Mouse (Mus musculus): ENCODE results near the gene Cetn4. TPM values are rescaled to one million over a fixed set of nuclear protein-coding genes. Genes with fewer than 3 reads are reported as not detected.

Gene Cetn4
- polyA plus RNA-seq, 1 experiment from 2014 or later, result 1.1 TPM

DNA sequence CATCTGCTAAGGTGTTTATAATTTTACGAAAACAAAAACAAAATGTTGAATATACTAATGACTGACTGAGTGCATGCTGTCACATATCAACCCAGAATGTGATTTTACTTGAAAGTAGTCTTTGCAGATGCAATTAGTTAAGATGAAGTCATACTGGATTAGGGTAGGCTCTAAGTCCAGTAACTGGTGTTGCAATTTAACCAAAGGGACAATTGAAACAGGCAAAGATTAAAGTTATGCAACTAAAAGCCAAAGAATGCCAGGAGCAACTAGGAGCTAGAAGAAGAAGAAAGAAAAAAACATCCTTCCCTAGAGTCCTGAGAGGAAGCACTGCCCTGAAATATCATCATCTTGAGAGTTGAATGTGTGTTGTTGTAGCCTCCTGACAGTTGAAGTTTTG is 3.7 kb upstream of the Cetn4 start:
- 89% methylated on average over 1 of the region's 1 CpGs for WGBS (ENCODE audit: insufficient replicate concordance)
- Histone ChIP-seq H3K27ac (ENCODE audit: low read depth, low read length) (no peak overlapping the region), H3K4me3 (ENCODE audit: low read depth, low read length) (no peak overlapping the region), H3K9me3 (replicated peaks; ENCODE audit: control insufficient read depth, low read length) (no peaks in the 10 kb centered on the region), H3K36me3 (ENCODE audit: control insufficient read depth, insufficient read depth, low read length) (peaks cover 2% of the 10 kb centered on the region), H3K9ac (ENCODE audit: low read depth, low read length) (no peak overlapping the region), H3K4me2 (no peak overlapping the region), H3K27me3 (ENCODE audit: control insufficient read depth, insufficient read depth, low read length) (no peaks in the 10 kb centered on the region), H3K4me1 (ENCODE audit: control insufficient read depth, insufficient read depth, low read length) (no peaks in the 10 kb centered on the region; the same call in 1 of the 2 replicates)
- no peak for ATAC-seq (replicated peaks; ENCODE audit: insufficient number of reproducible peaks, low FRiP score, low TSS enrichment)

DNA sequence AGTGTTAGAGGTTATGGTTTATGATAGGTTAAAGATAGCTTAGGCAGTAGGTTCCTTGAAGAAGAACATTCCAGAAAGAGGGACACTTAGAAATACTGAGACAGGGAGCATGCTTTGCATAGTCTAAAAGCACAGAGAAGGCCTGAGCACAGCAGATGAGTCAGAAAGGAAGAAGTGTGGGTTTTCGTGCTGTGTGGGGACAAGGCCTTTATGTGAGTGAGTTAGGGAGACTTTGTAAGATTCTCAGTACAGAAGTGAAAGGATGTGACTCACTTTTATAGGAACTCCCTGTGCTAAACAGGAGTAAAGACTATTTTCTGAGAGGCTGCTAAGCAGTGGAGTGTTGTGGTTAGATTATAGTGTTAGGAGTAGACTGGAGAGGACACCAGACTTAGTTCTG is 863 bp upstream of the Cetn4 start:
- no peak overlapping the region for H3K27ac ChIP-seq (ENCODE audit: low read depth, low read length)
- no peaks in the 10 kb centered on the region for H3K27me3 ChIP-seq (ENCODE audit: control insufficient read depth, insufficient read depth, low read length)
- 35% methylated on average over 1 of the region's 1 CpGs for WGBS (ENCODE audit: insufficient replicate concordance)
- no peaks in the 10 kb centered on the region; the same call in 1 of the 2 replicates for H3K4me1 ChIP-seq (ENCODE audit: control insufficient read depth, insufficient read depth, low read length)
- peak overlapping the region; percentile 77 for H3K4me3 ChIP-seq (ENCODE audit: low read depth, low read length)
- H3K4me2 ChIP-seq, result peak overlapping the region; percentile 82
- 0 out of 2 replicates have a peak overlapping the region, but pooled peaks have one; percentile 23 for H3K9ac ChIP-seq (ENCODE audit: low read depth, low read length)
- no peaks in the 10 kb centered on the region for H3K9me3 ChIP-seq (replicated peaks; ENCODE audit: control insufficient read depth, low read length)
- no peak for ATAC-seq (replicated peaks; ENCODE audit: insufficient number of reproducible peaks, low FRiP score, low TSS enrichment)
- H3K36me3 ChIP-seq (ENCODE audit: control insufficient read depth, insufficient read depth, low read length), result no peaks in the 10 kb centered on the region

DNA sequence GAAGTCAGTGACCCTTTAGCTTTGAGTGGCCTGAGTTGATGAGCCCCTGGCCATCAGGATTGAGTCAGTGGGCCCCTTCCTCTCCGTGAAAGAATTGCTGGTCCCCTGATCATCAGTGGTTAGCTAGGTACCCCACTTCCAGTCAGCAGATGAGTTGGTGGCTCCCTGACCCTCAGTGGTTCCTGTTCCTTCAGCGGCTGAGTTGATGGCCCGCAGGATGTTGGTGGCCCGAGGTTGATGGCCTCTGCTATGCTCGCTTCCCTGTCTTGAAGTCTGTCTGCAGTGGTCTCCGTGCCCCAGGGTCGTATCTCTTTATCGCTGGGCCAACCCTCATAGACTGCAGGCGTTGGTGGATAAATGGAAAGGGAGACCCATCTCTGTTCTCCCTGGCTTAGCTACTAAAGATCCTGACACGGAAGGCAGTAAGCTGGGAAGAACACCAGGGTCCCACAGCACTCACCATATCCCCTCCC is 575 bp downstream of the Cetn4 start:
- no peaks in the 10 kb centered on the region for H3K9me3 ChIP-seq (replicated peaks; ENCODE audit: control insufficient read depth, low read length)
- peak overlapping the region; percentile 77 for H3K4me3 ChIP-seq (ENCODE audit: low read depth, low read length)
- H3K4me1 ChIP-seq (ENCODE audit: control insufficient read depth, insufficient read depth, low read length), result no peaks in the 10 kb centered on the region; the same call in 1 of the 2 replicates
- no peaks in the 10 kb centered on the region for H3K27me3 ChIP-seq (ENCODE audit: control insufficient read depth, insufficient read depth, low read length)
- H3K36me3 ChIP-seq (ENCODE audit: control insufficient read depth, insufficient read depth, low read length), result no peaks in the 10 kb centered on the region
- H3K9ac ChIP-seq (ENCODE audit: low read depth, low read length), result peak overlapping the region; percentile 90
- H3K4me2 ChIP-seq, result peak overlapping the region; percentile 82
- H3K27ac ChIP-seq (ENCODE audit: low read depth, low read length), result peak overlapping the region; percentile 15; the same call in 1 of the 2 replicates
- 4% methylated on average over 10 of the region's 10 CpGs for WGBS (ENCODE audit: insufficient replicate concordance)
- ATAC-seq (replicated peaks; ENCODE audit: insufficient number of reproducible peaks, low FRiP score, low TSS enrichment), result peak; percentile 58

DNA sequence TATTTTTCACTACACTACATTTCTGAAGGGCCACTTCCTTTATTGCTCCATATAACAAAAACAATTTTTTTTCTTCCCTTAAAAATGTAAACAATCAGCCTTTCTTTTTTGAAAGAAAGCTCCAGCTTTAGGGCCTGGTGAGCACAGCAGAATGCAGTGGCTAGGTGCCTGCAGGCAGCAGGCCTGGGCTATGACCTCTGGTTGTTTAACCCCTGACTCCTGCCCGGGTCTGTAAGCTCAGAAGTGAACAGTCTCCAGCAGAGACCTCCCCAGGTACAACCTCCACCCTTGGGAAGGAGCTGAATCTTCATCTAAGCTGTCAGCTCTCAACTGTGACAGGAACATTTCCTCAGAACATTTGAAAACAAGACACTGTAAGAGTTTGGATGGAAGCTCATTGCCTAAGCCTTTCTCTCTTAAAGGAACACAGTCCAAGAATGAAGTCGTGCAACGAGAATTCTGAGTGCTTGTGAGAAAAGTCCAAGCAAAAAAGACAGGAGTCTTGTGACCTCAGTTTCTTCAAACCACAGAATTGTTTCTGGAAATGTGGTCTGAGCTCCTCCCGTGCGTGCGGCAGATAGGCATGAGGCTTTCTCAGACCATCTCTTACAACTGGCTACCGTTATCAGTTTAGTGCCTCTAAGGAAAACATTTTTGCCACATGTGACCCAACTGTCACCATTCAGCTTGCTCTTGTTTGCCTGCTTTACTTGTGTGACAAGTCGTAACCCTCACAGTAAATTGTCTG is 8.9 kb downstream of the Cetn4 start:
- Histone ChIP-seq H3K9me3 (replicated peaks; ENCODE audit: control insufficient read depth, low read length) (no peaks in the 10 kb centered on the region), H3K27ac (ENCODE audit: low read depth, low read length) (no peak overlapping the region), H3K4me3 (ENCODE audit: low read depth, low read length) (no peak overlapping the region), H3K36me3 (ENCODE audit: control insufficient read depth, insufficient read depth, low read length) (no peaks in the 10 kb centered on the region), H3K27me3 (ENCODE audit: control insufficient read depth, insufficient read depth, low read length) (no peaks in the 10 kb centered on the region), H3K9ac (ENCODE audit: low read depth, low read length) (no peak overlapping the region), H3K4me2 (no peak overlapping the region), H3K4me1 (ENCODE audit: control insufficient read depth, insufficient read depth, low read length) (no peaks in the 10 kb centered on the region)
- WGBS (ENCODE audit: insufficient replicate concordance), result 43% methylated on average over 8 of the region's 8 CpGs
- ATAC-seq (replicated peaks; ENCODE audit: insufficient number of reproducible peaks, low FRiP score, low TSS enrichment), result no peak

DNA sequence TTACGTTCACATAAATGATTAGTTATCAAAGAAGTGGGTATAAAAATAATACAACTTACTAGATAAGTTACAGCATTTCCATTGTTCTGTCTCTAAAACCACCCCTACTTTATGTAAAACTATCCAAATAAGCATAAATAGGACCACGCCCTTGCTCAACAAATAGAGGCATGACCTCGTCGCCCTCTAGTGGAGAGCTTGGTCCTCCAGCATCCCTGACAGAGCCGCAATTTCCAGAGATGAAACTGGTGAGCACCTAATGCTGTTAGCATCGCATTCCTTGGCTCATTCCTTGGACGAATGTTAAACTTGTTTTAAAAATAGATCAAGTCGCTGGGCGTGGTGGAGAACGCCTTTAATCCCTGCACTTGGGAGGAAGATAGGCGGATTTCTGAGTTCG is 9.8 kb downstream of the Cetn4 start:
- no peak for ATAC-seq (replicated peaks; ENCODE audit: insufficient number of reproducible peaks, low FRiP score, low TSS enrichment)
- Histone ChIP-seq H3K27me3 (ENCODE audit: control insufficient read depth, insufficient read depth, low read length) (no peaks in the 10 kb centered on the region), H3K4me1 (ENCODE audit: control insufficient read depth, insufficient read depth, low read length) (no peaks in the 10 kb centered on the region), H3K4me2 (no peak overlapping the region), H3K27ac (ENCODE audit: low read depth, low read length) (no peak overlapping the region), H3K9me3 (replicated peaks; ENCODE audit: control insufficient read depth, low read length) (no peaks in the 10 kb centered on the region), H3K4me3 (ENCODE audit: low read depth, low read length) (no peak overlapping the region), H3K36me3 (ENCODE audit: control insufficient read depth, insufficient read depth, low read length) (no peaks in the 10 kb centered on the region), H3K9ac (ENCODE audit: low read depth, low read length) (no peak overlapping the region)
- 33% methylated on average over 12 of the region's 12 CpGs for WGBS (ENCODE audit: insufficient replicate concordance)

DNA sequence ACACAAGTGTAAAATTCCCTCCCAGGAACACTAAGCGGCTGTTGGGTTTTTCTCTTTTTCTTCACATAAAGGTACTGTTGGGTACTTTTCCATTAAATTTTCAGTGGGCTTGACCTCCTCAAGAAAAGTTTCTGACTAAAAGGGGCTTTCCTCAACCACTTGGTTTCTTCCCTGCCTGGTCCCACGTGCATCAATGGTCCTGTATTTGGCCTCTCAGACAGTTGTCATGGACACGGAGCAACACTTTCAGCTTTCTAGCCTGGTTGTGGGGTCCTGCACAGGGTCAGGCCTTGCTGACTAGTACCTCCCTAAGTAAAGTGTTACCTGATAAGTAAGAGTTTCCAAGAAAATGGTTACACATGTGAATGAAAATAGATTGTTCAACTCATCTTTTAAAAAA is 13.0 kb downstream of the Cetn4 start:
- ATAC-seq (replicated peaks; ENCODE audit: insufficient number of reproducible peaks, low FRiP score, low TSS enrichment), result no peak
- no peak overlapping the region for H3K4me3 ChIP-seq (ENCODE audit: low read depth, low read length)
- no peak overlapping the region for H3K27ac ChIP-seq (ENCODE audit: low read depth, low read length)
- H3K9me3 ChIP-seq (replicated peaks; ENCODE audit: control insufficient read depth, low read length), result no peaks in the 10 kb centered on the region
- no peak overlapping the region for H3K9ac ChIP-seq (ENCODE audit: low read depth, low read length)
- no peaks in the 10 kb centered on the region for H3K4me1 ChIP-seq (ENCODE audit: control insufficient read depth, insufficient read depth, low read length)
- H3K27me3 ChIP-seq (ENCODE audit: control insufficient read depth, insufficient read depth, low read length), result no peaks in the 10 kb centered on the region
- WGBS (ENCODE audit: insufficient replicate concordance), result 67% methylated on average over 3 of the region's 3 CpGs
- H3K36me3 ChIP-seq (ENCODE audit: control insufficient read depth, insufficient read depth, low read length), result no peaks in the 10 kb centered on the region
- H3K4me2 ChIP-seq, result no peak overlapping the region

DNA sequence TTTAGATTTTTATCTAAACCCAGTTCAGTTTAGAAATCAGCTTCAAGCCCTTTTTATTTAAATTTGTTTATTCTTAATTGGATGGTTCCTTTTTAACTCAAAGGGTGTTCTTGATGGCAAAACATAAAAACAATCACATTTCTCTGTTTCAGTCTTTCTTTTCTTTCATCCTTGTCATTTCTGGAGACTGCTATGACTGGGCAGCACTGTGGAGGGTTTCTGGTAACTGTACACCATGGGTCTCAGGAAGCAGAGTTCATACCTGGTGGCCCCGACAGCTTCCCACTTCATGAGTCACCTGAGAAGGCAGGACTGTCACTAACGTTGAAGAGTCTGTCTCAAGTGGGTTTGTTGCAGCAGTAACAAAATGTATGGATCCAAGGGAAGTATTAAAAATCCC is 19.9 kb downstream of the Cetn4 start:
- Histone ChIP-seq H3K27ac (ENCODE audit: low read depth, low read length) (no peak overlapping the region), H3K9ac (ENCODE audit: low read depth, low read length) (no peak overlapping the region), H3K4me3 (ENCODE audit: low read depth, low read length) (no peak overlapping the region), H3K4me2 (no peak overlapping the region), H3K9me3 (replicated peaks; ENCODE audit: control insufficient read depth, low read length) (no peaks in the 10 kb centered on the region), H3K36me3 (ENCODE audit: control insufficient read depth, insufficient read depth, low read length) (no peaks in the 10 kb centered on the region), H3K27me3 (ENCODE audit: control insufficient read depth, insufficient read depth, low read length) (no peaks in the 10 kb centered on the region), H3K4me1 (ENCODE audit: control insufficient read depth, insufficient read depth, low read length) (no peaks in the 10 kb centered on the region)
- 61% methylated on average over 2 of the region's 2 CpGs for WGBS (ENCODE audit: insufficient replicate concordance)
- ATAC-seq (replicated peaks; ENCODE audit: insufficient number of reproducible peaks, low FRiP score, low TSS enrichment), result no peak

DNA sequence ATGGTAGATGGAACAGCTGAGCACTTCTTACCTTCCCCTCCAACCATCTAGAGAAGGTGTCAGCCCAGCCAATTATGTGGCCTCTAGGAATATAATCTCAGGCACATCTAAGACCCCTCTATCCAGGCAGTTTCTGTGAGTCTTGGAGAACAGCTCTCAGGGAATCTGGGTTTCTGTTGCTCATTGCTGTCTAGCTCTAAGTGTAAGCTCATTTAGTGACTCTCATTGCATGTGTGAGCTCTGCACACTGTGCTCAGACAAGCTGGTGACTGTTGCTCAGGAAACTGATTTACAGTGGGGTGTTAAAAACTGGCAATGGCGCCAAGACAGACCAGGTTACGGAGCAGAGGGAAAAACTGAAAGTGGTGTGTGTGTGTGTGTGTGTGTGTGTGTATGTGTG is 20.6 kb downstream of the Cetn4 start:
- H3K36me3 ChIP-seq (ENCODE audit: control insufficient read depth, insufficient read depth, low read length), result no peaks in the 10 kb centered on the region
- H3K4me3 ChIP-seq (ENCODE audit: low read depth, low read length), result no peak overlapping the region
- no peak overlapping the region for H3K4me2 ChIP-seq
- H3K9me3 ChIP-seq (replicated peaks; ENCODE audit: control insufficient read depth, low read length), result no peaks in the 10 kb centered on the region
- no peak for ATAC-seq (replicated peaks; ENCODE audit: insufficient number of reproducible peaks, low FRiP score, low TSS enrichment)
- no peaks in the 10 kb centered on the region for H3K4me1 ChIP-seq (ENCODE audit: control insufficient read depth, insufficient read depth, low read length)
- 78% methylated on average over 2 of the region's 2 CpGs for WGBS (ENCODE audit: insufficient replicate concordance)
- no peak overlapping the region for H3K9ac ChIP-seq (ENCODE audit: low read depth, low read length)
- no peak overlapping the region for H3K27ac ChIP-seq (ENCODE audit: low read depth, low read length)
- H3K27me3 ChIP-seq (ENCODE audit: control insufficient read depth, insufficient read depth, low read length), result no peaks in the 10 kb centered on the region

Measured in heart, embryonic 11.5 days (tissue).